Mouse (Mus musculus): ENCODE data around the gene Nptx2.

Nptx2 gene

GRCm38 (mm10) chr5:144591248-144591880 is 45.7 kb downstream of the Nptx2 start:
- no peak for DNase-seq

- DNase-seq: no peak
These were observed 49.1 kb downstream of the Nptx2 start for GRCm38 (mm10) chr5:144594796-144595195.

Measured in cerebellum, adult 11 months (tissue).